Mouse (Mus musculus) spleen, postnatal 14 days (tissue): ENCODE results near the gene Gm10320.

Experiments used
- DNase-seq, 2 experiments: peaks; one replicate each; pipeline ENCODE4 v3.0.0; 2021 to 2022; ENCODE audit warnings: low spot score in 2 of 2

Gm10320 gene

DNA sequence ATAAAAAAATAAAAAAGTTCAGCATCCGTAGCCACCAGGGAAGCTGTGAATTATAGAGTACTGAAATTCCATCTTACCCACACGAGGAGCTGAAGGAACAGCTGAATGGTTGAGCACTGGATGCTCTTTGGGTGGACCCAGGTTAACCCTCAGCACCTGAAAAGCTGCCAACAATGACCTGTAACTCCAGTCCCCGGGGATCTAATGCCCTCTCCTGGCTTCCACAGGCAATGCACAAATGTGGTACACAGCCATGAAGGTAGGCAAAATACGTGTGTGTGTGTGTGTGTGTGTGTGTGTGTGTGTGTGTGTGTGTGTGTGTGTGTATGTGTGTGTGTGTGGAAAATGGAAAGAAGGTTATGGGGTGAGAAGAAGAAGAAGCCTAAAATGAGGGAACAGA lies 30.3 kb downstream of the Gm10320 start:
- DNase-seq: no peak

DNA sequence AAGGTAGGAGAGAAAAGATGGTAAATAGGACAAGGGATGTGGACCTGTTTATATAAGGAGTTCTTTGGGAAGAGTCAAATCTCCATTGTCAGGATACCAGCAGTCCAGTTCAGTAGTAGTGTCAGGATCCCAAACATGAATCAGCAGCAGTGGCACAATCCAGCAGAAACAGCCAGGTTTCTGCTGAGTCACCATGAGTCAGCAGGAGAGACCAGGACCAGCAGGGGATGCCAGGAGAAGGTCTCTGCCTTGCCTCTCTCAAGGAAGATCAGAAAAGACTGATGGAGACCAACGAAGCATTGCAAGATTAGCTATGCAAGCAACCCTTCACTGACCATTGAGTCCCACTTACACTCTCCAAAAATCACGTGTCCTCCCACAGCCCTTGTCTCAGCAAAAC lies 35.4 kb downstream of the Gm10320 start:
- no peak for DNase-seq

DNA sequence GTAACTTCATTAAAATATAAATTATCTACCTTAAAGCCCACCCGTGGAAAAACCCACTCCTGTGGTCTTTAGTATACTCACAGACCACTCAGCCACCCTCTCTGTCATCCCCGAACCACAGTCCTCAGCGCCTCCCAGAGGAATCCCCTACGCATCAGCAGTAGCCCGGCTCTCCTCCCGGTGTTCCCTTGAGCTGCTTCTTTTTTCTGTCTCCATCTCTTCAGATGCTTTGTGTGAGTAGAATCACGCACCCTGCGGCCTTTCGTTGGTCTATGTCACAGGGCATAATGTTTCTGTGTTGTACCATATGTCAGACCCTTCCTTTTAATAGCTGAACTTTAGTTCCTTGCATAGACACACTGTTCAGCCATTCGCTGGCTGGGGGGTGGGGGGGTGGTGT lies 36.2 kb downstream of the Gm10320 start:
- DNase-seq: no peak

DNA sequence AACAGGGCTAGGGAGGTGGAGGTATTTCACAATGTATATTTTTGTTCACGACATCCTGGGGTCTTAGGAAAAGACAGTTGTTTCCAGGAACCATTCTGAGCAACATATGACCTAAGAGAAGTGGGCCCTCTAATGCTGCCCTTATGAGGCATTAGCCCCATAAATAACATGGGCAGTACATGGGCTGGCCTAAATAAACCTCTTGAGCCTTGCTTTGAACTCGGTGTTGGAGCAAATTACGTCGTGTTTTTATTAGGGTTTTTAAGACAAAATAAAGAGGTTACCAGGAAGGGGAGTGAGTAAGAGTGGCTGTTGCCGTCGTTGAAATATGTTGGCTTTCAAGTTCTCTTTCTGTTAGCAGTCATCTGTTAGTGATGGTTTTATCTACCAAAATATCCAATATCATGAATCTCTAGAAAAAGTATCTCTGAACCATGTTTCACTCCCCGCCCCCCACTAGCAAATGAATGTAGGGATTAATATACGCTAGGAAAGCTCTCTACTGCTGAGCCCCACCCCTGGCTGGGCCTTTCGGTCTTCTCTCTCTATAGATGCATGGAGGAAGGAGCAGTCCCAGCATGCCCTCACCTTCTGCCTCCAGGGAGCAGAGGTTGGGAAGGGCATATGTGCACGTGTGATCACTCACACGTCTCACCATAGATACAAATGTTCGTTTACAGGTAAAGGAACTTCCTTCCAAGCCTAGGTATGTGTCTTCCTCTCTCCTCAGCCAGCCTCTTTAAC lies 37.4 kb downstream of the Gm10320 start:
- no peak for DNase-seq

DNA sequence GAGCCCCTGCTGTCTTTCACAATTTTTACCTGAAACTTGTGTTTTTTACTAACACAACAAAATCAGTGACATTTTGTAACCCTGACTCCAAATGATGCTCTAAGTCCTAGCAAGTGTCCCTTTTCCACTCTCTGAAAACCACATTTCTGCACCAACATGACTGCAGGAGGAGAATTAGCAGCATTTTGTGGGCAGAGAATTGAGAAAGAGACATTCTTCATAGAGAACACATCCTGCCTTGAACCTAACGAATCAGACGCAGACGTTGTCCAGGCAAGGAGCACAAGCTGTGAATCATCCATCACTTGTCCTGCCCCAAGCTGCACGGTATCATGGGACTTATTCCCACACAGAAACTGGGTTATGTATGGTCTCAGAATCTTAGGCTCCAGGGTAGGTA lies 38.7 kb downstream of the Gm10320 start:
- no peak for DNase-seq

DNA sequence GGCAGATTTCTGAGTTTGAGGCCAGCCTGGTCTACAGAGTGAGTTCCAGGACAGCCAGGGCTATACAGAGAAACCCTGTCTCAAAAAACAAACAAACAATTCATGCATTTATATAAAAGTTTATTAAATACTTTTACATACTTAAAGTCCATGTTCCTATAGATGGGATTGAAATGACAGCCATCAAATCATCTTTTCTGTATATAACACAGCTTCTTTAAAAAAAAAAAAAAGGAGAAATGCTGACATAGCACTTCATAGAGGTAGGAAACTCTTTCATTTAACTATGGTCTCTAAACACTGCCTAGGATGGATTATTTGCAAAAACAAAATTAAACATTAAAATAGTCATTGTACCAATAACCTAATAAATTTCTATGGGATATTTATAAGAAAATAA lies 43.1 kb downstream of the Gm10320 start:
- DNase-seq: no peak

DNA sequence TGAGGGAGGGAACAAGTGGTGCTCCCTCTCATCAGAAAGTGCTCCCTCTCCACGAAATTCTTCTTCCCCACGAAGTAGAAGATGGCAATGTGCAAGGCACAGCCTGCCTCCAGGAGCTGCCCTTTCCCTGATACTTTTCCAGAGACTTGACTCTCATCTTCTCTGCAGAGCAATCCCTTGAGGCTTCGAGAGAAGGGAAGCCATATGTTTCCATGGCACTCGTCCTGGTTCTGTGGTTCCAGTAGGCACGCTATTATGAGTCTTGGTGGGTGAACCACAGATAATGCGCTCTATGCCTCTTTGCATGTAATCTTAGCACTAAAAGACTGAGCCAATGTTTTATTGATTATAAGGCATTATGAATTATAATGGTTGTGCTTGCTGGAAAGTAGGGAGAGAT lies 44.1 kb downstream of the Gm10320 start:
- DNase-seq: no peak

DNA sequence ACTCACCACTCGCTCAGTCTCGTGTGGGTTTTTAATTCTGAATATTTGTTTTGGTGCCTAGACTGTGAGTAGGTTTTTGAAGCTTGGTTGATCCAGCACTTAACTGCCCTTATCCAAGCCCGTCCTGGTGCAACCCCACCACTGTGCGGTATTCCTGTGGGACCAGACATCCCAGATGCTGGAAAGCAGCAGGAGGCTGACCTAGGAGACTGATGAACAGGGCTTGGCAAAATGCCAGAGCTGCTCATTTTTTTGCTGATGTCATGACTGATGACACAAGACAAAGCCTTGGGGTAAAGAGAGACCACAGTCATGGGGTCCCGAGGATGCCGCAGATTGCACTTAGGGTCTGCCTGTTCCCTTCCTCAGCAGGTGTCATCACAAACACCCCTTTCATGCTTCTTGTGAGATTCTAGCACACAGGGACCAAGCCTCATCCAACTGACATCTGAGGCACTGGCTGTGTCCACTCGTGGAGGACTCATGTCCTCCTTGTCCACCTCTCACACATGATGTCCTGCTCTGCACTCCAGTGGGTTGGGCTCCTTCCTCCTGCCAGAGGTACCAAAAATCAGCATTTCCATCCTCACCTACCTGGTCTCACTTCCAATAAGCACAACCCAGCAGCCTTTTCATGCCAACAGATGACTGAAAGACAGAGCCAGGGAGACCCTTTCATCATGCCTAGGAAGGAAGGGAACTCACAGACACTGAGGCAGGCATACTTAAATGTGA lies 46.2 kb downstream of the Gm10320 start:
- no peak for DNase-seq

DNA sequence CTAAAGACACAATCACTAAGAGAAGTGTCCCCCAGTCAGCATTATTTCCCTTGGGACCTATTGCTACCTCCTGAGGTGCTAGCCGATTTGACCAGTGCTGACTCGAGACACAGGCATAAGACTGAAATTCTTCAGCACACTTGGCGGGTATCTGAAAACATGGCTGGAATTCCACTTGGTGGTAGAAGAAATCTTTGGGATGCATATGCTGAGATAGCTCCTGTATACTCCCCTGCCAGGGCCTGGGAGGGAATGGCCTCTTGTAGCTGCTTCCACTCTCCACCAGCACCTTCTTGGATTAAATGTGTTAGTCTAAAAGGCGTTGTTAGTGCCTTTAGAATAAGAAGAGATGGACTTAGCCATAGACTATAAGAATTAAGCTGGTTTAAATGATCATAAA lies 50.8 kb downstream of the Gm10320 start:
- DNase-seq: no peak

DNA sequence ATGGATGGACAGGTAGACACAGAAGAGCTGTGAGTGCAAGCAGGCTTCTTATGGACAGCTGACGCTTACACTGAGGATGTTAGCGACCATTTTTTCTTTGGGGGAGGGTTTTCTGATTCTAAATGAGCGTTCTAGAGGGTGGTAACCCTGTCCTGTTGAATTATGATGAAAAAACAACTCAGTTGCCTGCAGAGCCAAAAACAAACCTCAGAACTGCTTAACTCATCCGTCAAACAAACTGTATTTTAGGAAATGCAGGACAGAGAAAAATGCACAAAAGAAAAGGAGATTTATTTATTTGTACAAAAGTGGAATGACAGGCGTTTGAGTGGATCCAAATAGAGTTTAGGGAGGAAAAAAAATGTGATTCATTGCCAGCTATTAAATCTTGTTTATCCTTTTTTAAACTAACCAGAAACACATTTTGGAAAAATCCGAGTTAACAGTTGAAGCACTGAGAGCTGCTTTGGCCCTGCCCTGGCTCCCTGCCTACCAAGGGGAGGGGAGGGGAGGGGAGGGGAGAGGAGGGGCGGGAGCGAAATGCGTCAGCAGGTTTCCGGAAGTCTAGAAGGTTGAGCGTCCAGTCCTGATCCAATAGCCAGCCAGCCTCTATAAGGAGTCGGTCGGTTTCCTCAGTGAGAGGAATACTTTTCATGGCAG lies 51.4 kb downstream of the Gm10320 start:
- no peak for DNase-seq
